In the genomic region with DNA sequence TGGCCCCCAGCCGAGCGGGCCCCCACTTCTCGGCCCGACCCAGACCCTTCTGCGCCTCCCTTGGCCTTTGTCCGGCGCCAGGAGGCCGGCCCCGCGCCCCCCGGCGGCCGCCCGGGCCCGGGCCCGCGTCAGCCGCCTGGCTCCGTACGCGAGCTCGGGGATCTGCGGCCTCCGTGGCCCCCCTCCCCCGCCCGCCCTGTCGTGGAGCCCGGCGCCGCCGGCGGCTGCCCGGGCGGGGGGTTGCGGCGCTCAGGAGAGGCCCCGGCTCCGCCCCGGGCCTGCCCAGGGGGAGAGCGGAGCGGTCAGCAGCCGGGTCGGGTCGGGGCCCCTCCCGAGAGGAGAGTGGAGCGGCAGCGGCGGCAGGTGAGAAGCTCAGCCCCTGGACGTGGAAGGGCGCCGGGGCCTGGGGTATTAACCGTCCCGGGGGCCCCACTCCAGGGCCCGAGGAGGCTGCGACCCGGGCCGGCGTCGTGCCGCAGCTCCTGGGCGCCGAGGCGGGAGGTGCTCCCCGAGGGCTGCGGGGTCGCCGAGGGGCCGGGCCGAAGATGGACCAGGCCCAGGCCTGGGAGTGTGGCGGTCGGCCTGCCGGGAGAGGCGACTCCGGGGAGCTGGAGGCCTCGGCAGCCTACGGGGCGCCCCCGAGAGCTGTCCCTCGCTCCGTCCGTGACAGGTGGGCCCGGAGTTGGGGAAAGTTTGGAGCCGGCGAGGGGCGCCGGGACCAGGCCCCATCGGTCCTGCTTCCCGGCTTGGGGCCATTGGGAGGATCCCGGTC, we compare ENCODE assay signal across 8 mouse cellular contexts. TPM values are rescaled to one million over a fixed set of nuclear protein-coding genes. Genes with fewer than 3 reads are reported as not detected.
DNase-seq lines count a peak whose midpoint lies in the region; ATAC-seq and TF ChIP-seq lines count a peak whose summit lies in the region.

No protein-coding gene starts in this region.

- H3K9ac ChIP-seq in forebrain, embryonic 11.5 days (ENCODE audit: low read length), result peak overlapping the region; percentile 99
- peak overlapping the region; percentile 99 for H3K9ac ChIP-seq in heart, postnatal 0 days (replicated peaks; ENCODE audit: low read depth, low read length)
- peak overlapping the region; percentile 100 for H3K9ac ChIP-seq in lung, embryonic 15.5 days

- ATAC-seq in forebrain, embryonic 11.5 days (replicated peaks; ENCODE audit: low FRiP score), result peak; percentile 77
- peak; percentile 33 for ATAC-seq in heart, postnatal 0 days (ENCODE audit: insufficient read depth, low read depth)
- peak; percentile 53 for ATAC-seq in lung, embryonic 15.5 days (ENCODE audit: borderline replicate concordance, extremely low read depth, low FRiP score, low TSS enrichment)

- H3K4me1 ChIP-seq in forebrain, embryonic 11.5 days (replicated peaks; ENCODE audit: control insufficient read depth, insufficient read depth, low read length), result no peaks in the 10 kb centered on the region; the same call in 1 of the 2 replicates
- H3K4me1 ChIP-seq in heart, postnatal 0 days (ENCODE audit: control insufficient read depth, insufficient read depth), result peaks cover 20% of the 10 kb centered on the region
- peaks cover 17% of the 10 kb centered on the region for H3K4me1 ChIP-seq in lung, embryonic 15.5 days

- H3K4me2 ChIP-seq in forebrain, embryonic 11.5 days (ENCODE audit: low read depth, low read length, severe bottlenecking), result peak overlapping the region; percentile 57
- H3K4me2 ChIP-seq in heart, postnatal 0 days (ENCODE audit: low read depth, low read length), result peak overlapping the region; percentile 92
- peak overlapping the region; percentile 62 for H3K4me2 ChIP-seq in lung, embryonic 15.5 days

- DNase-seq in CD4-positive helper T cell, adult 2 months (ENCODE audit: low read depth, low spot score), result peak; percentile 64
- DNase-seq in brain, adult 2 months (ENCODE audit: low read depth, low spot score), result peak; percentile 36
- DNase-seq in forebrain, embryonic 11.5 days (ENCODE audit: low spot score), result peak; percentile 78
- peak; percentile 28 for DNase-seq in heart, postnatal 0 days (ENCODE audit: low spot score)
- DNase-seq in kidney, postnatal 36 days, result peak; percentile 27 to 60
- DNase-seq in ovary, postnatal 10 days (ENCODE audit: low spot score), result peak; percentile 53
- DNase-seq in thymus, postnatal 0 days (ENCODE audit: low spot score), result peak; percentile 42

- no peaks in the 10 kb centered on the region; the same call in 1 of the 2 replicates for H3K9me3 ChIP-seq in forebrain, embryonic 11.5 days (ENCODE audit: control insufficient read depth, low read length)
- no peaks in the 10 kb centered on the region for H3K9me3 ChIP-seq in heart, postnatal 0 days (replicated peaks; ENCODE audit: control insufficient read depth, low read length)
- no peaks in the 10 kb centered on the region for H3K9me3 ChIP-seq in lung, embryonic 15.5 days

- no peak for TF ChIP-seq EP300 in heart, postnatal 0 days (IDR thresholded peaks at IDR 0.05; ENCODE audit: low read depth)

- no peaks in the 10 kb centered on the region for H3K27me3 ChIP-seq in forebrain, embryonic 11.5 days (ENCODE audit: control insufficient read depth, insufficient read depth, low read length)
- H3K27me3 ChIP-seq in heart, postnatal 0 days (ENCODE audit: control insufficient read depth, insufficient read depth, low read length), result no peaks in the 10 kb centered on the region
- H3K27me3 ChIP-seq in lung, embryonic 15.5 days, result no peaks in the 10 kb centered on the region

- H3K4me3 ChIP-seq in forebrain, embryonic 11.5 days (ENCODE audit: low read depth, low read length), result peak overlapping the region; percentile 94
- H3K4me3 ChIP-seq in heart, postnatal 0 days (ENCODE audit: low read depth, low read length), result peak overlapping the region; percentile 90
- H3K4me3 ChIP-seq in lung, embryonic 15.5 days, result peak overlapping the region; percentile 79

- no peak for TF ChIP-seq CTCF in heart, postnatal 0 days (IDR thresholded peaks at IDR 0.05; ENCODE audit: low read depth)

- WGBS in forebrain, embryonic 11.5 days, result 4% methylated on average over 60 of the region's 89 CpGs
- 6% methylated on average over 71 of the region's 89 CpGs for WGBS in heart, postnatal 0 days
- WGBS in lung, embryonic 15.5 days, result 2% methylated on average over 69 of the region's 89 CpGs

- peaks cover 8% of the 10 kb centered on the region; the same call in 1 of the 2 replicates for H3K36me3 ChIP-seq in forebrain, embryonic 11.5 days (ENCODE audit: control insufficient read depth, insufficient read depth, low read length)
- H3K36me3 ChIP-seq in heart, postnatal 0 days (replicated peaks; ENCODE audit: control insufficient read depth, insufficient read depth, low read length), result peaks cover 18% of the 10 kb centered on the region
- peaks cover 23% of the 10 kb centered on the region for H3K36me3 ChIP-seq in lung, embryonic 15.5 days

- peak overlapping the region; percentile 88 for H3K27ac ChIP-seq in forebrain, embryonic 11.5 days (ENCODE audit: low read depth, low read length)
- peak overlapping the region; percentile 98 for H3K27ac ChIP-seq in heart, postnatal 0 days (ENCODE audit: low read depth)
- H3K27ac ChIP-seq in lung, embryonic 15.5 days, result peak overlapping the region; percentile 94

RNA-seq across cellular contexts. Expression of gene Tlk2, which starts 3.3 kb away (rescaled TPM):
- polyA plus RNA-seq in forebrain, embryonic 11.5 days (2014; fragmentation: Nextera tagmentation; extraction: Ambion mirVana), result 27.5 and 31.5 TPM in 2 replicates
- 22.5 and 50.4 TPM in 2 replicates for total RNA-seq in heart, postnatal 0 days (2014; rRNA removed; ENCODE audit: low replicate concordance)
- polyA plus RNA-seq in heart, postnatal 0 days (2015; fragmentation: Nextera tagmentation; extraction: Ambion mirVana), result 10.7 and 10.9 TPM in 2 replicates
- 18.7 and 18.9 TPM in 2 replicates for polyA plus RNA-seq in lung, embryonic 15.5 days (2015; fragmentation: Nextera tagmentation; extraction: Ambion mirVana)
- 18.3 and 19.1 TPM in 2 replicates for polyA plus RNA-seq in thymus, postnatal 0 days (2015; fragmentation: Nextera tagmentation; extraction: Ambion mirVana)

RNA-seq across cellular contexts. Expression of gene Gm10842, which starts 35.2 kb away (rescaled TPM):
- polyA plus RNA-seq in forebrain, embryonic 11.5 days (2014; fragmentation: Nextera tagmentation; extraction: Ambion mirVana), result not detected in 2 replicates
- total RNA-seq in heart, postnatal 0 days (2014; rRNA removed; ENCODE audit: low replicate concordance), result not detected in 2 replicates
- polyA plus RNA-seq in heart, postnatal 0 days (2015; fragmentation: Nextera tagmentation; extraction: Ambion mirVana), result not detected in 2 replicates
- not detected in 2 replicates for polyA plus RNA-seq in lung, embryonic 15.5 days (2015; fragmentation: Nextera tagmentation; extraction: Ambion mirVana)
- polyA plus RNA-seq in thymus, postnatal 0 days (2015; fragmentation: Nextera tagmentation; extraction: Ambion mirVana), result not detected in 2 replicates

RNA-seq across cellular contexts. Expression of gene Mettl2, which starts 55.6 kb away (rescaled TPM):
- 41.7 and 43.2 TPM in 2 replicates for polyA plus RNA-seq in forebrain, embryonic 11.5 days (2014; fragmentation: Nextera tagmentation; extraction: Ambion mirVana)
- total RNA-seq in heart, postnatal 0 days (2014; rRNA removed; ENCODE audit: low replicate concordance), result 15.5 and 20.2 TPM in 2 replicates
- 13.3 and 14.9 TPM in 2 replicates for polyA plus RNA-seq in heart, postnatal 0 days (2015; fragmentation: Nextera tagmentation; extraction: Ambion mirVana)
- 35.5 and 44.0 TPM in 2 replicates for polyA plus RNA-seq in lung, embryonic 15.5 days (2015; fragmentation: Nextera tagmentation; extraction: Ambion mirVana)
- polyA plus RNA-seq in thymus, postnatal 0 days (2015; fragmentation: Nextera tagmentation; extraction: Ambion mirVana), result 23.3 and 29.7 TPM in 2 replicates

Comparison
In these comparisons a context has a peak if more than half of its experiments do, and no peak if none do; other contexts are left out.
1. Peak in every context shown above with its lines: DNase-seq, ATAC-seq, H3K4me3 ChIP-seq and H3K27ac ChIP-seq.
2. DNase-seq: peak in every context shown above with its lines; median percentile 78 in forebrain, embryonic 11.5 days; 64 in CD4-positive helper T cell, adult 2 months; 53 in ovary, postnatal 10 days; 44 in kidney, postnatal 36 days; 42 in thymus, postnatal 0 days; 36 in brain, adult 2 months; 28 in heart, postnatal 0 days.